Mouse (Mus musculus) lung, embryonic 15.5 days (tissue): ENCODE measurements around the gene 1700030J22Rik. TPM values are rescaled to one million over a fixed set of nuclear protein-coding genes. Genes with fewer than 3 reads are reported as not detected.
A peak's percentile ranks its signal among the peaks of the same experiment; 100 is the strongest.

Experiments used
- ATAC-seq: fragments of 200-750 bp; cut with Nextera tagmentation; 2 replicates; pipeline ENCODE4 v1.8.0; 2017; ENCODE audit warnings: moderate number of reproducible peaks, borderline replicate concordance; ENCODE audit not compliant: low FRiP score, low TSS enrichment; ENCODE audit errors: extremely low read depth
- H3K27ac ChIP-seq: fragments of 300-500 bp; sonication (generic); 2 replicates; pipeline ENCODE4 v1.5.1; 2015; ENCODE audit warnings: moderate library complexity, mild to moderate bottlenecking, inconsistent platforms
- H3K27me3 ChIP-seq: fragments of 300-500 bp; sonication (generic); 2 replicates; pipeline ENCODE4 v1.6.1; 2015; ENCODE audit warnings: inconsistent platforms
- H3K36me3 ChIP-seq: fragments of 300-500 bp; sonication (generic); 2 replicates; pipeline ENCODE4 v1.6.1; 2015; ENCODE audit warnings: inconsistent platforms
- H3K4me1 ChIP-seq: fragments of 300-500 bp; sonication (generic); 2 replicates; pipeline ENCODE4 v1.6.1; 2015; ENCODE audit warnings: inconsistent platforms
- H3K4me2 ChIP-seq: fragments of 300-500 bp; sonication (generic); 2 replicates; pipeline ENCODE4 v1.6.1; 2015; ENCODE audit warnings: inconsistent platforms, mild to moderate bottlenecking, moderate library complexity
- H3K4me3 ChIP-seq: fragments of 300-500 bp; sonication (generic); 2 replicates; pipeline ENCODE4 v1.5.1; 2015; ENCODE audit warnings: mild to moderate bottlenecking, inconsistent platforms
- H3K9ac ChIP-seq: fragments of 300-500 bp; sonication (generic); 2 replicates; pipeline ENCODE4 v1.6.1; 2015; ENCODE audit warnings: inconsistent platforms
- H3K9me3 ChIP-seq: fragments of 300-500 bp; sonication (generic); 2 replicates; pipeline ENCODE4 v1.6.1; 2016; ENCODE audit warnings: inconsistent platforms
- WGBS: fragments of 180-500 bp; shearing (Covaris S2); methylation state at CpG from one replicate; pipeline ENCODE4 v1.1.7; 2015; 5-methylcytosine and 5-hydroxymethylcytosine counted together
- polyA plus RNA-seq: library from polyadenylated mRNA; unstranded; fragments of >200 nt; fragmentation: Nextera tagmentation; extraction: Ambion mirVana; gene quantifications from 2 replicates; pipeline ENCODE4 v1.2.1, GENCODE M21; 2015

Gene 1700030J22Rik
- polyA plus RNA-seq, 1 experiment from 2014 or later = 2.8 TPM

GRCm38 (mm10) chr8:116992176-116992971, 13.6 kb upstream of the 1700030J22Rik start:
- Histone ChIP-seq H3K36me3 (no peaks in the 10 kb centered on the region; the same call in 1 of the 2 replicates), H3K9me3 (no peaks in the 10 kb centered on the region), H3K27ac (peak overlapping the region; percentile 42; the same call in 1 of the 2 replicates), H3K4me3 (peak overlapping the region; percentile 72), H3K4me2 (peak overlapping the region; percentile 92), H3K27me3 (no peaks in the 10 kb centered on the region), H3K4me1 (peaks cover 13% of the 10 kb centered on the region), H3K9ac (peak overlapping the region; percentile 60)
- no peak for ATAC-seq
- 8% methylated on average over 23 of the region's 23 CpGs for WGBS

- 84% methylated on average over 8 of the region's 8 CpGs for WGBS
- ATAC-seq = no peak
- Histone ChIP-seq H3K36me3 (peaks cover 7% of the 10 kb centered on the region), H3K27ac (no peak overlapping the region), H3K4me3 (no peak overlapping the region), H3K4me1 (peaks cover 13% of the 10 kb centered on the region), H3K9ac (no peak overlapping the region), H3K4me2 (peak overlapping the region; percentile 92; the same call in 1 of the 2 replicates), H3K9me3 (no peaks in the 10 kb centered on the region), H3K27me3 (no peaks in the 10 kb centered on the region)
Observed at GRCm38 (mm10) chr8:116991241-116991640, 12.5 kb upstream of the 1700030J22Rik start.

- Histone ChIP-seq H3K4me2 (no peak overlapping the region), H3K36me3 (peaks cover 12% of the 10 kb centered on the region), H3K27ac (no peak overlapping the region), H3K9ac (no peak overlapping the region), H3K9me3 (no peaks in the 10 kb centered on the region), H3K4me1 (peaks cover 13% of the 10 kb centered on the region), H3K27me3 (no peaks in the 10 kb centered on the region), H3K4me3 (no peak overlapping the region)
- no peak for ATAC-seq
- WGBS = 94% methylated on average over 3 of the region's 3 CpGs
Observed at GRCm38 (mm10) chr8:116989842-116990241, 11.1 kb upstream of the 1700030J22Rik start.

GRCm38 (mm10) chr8:116980117-116980516, 1.4 kb upstream of the 1700030J22Rik start:
- 17% methylated on average over 4 of the region's 4 CpGs for WGBS
- H3K27ac ChIP-seq = no peak overlapping the region
- ATAC-seq = no peak
- H3K9ac ChIP-seq = no peak overlapping the region
- peaks cover 14% of the 10 kb centered on the region for H3K4me1 ChIP-seq
- no peak overlapping the region for H3K4me3 ChIP-seq
- H3K27me3 ChIP-seq = no peaks in the 10 kb centered on the region
- no peaks in the 10 kb centered on the region for H3K9me3 ChIP-seq
- H3K4me2 ChIP-seq = no peak overlapping the region
- H3K36me3 ChIP-seq = peaks cover 26% of the 10 kb centered on the region

- Histone ChIP-seq H3K4me3 (peak overlapping the region; percentile 96), H3K27ac (peak overlapping the region; percentile 69; the same call in 1 of the 2 replicates), H3K9ac (peak overlapping the region; percentile 51), H3K4me2 (peak overlapping the region; percentile 86), H3K4me1 (peaks cover 14% of the 10 kb centered on the region), H3K36me3 (0 out of 2 replicates have a peak, but pooled peaks cover 11% of the 10 kb centered on the region), H3K9me3 (no peaks in the 10 kb centered on the region), H3K27me3 (no peaks in the 10 kb centered on the region)
- ATAC-seq = no peak
- 21% methylated on average over 8 of the region's 8 CpGs for WGBS
Observed at GRCm38 (mm10) chr8:116978052-116978451, 707 bp downstream of the 1700030J22Rik start.

- Histone ChIP-seq H3K27me3 (no peaks in the 10 kb centered on the region), H3K36me3 (no peaks in the 10 kb centered on the region), H3K27ac (no peak overlapping the region), H3K4me2 (no peak overlapping the region), H3K9me3 (no peaks in the 10 kb centered on the region), H3K9ac (no peak overlapping the region), H3K4me1 (peaks cover 14% of the 10 kb centered on the region), H3K4me3 (no peak overlapping the region)
- ATAC-seq = no peak
- WGBS = 49% methylated on average over 5 of the region's 5 CpGs
Observed at GRCm38 (mm10) chr8:116975606-116976005, 3.2 kb downstream of the 1700030J22Rik start.

- no peaks in the 10 kb centered on the region for H3K27me3 ChIP-seq
- H3K36me3 ChIP-seq = no peaks in the 10 kb centered on the region
- no peak overlapping the region for H3K4me2 ChIP-seq
- no peak overlapping the region for H3K27ac ChIP-seq
- no peak for ATAC-seq
- WGBS = 29% methylated on average over 5 of the region's 5 CpGs
- H3K9me3 ChIP-seq = no peaks in the 10 kb centered on the region
- peaks cover 14% of the 10 kb centered on the region for H3K4me1 ChIP-seq
- no peak overlapping the region for H3K9ac ChIP-seq
- no peak overlapping the region for H3K4me3 ChIP-seq
Observed at GRCm38 (mm10) chr8:116975066-116975465, 3.7 kb downstream of the 1700030J22Rik start.

- no peak for ATAC-seq
- Histone ChIP-seq H3K4me2 (no peak overlapping the region), H3K27ac (no peak overlapping the region), H3K4me1 (no peaks in the 10 kb centered on the region), H3K9me3 (no peaks in the 10 kb centered on the region), H3K27me3 (no peaks in the 10 kb centered on the region), H3K4me3 (no peak overlapping the region), H3K36me3 (no peaks in the 10 kb centered on the region), H3K9ac (no peak overlapping the region)
- 82% methylated on average over 6 of the region's 6 CpGs for WGBS
Observed at GRCm38 (mm10) chr8:116969531-116969930, 9.2 kb downstream of the 1700030J22Rik start.

GRCm38 (mm10) chr8:116954415-116954814, 24.3 kb downstream of the 1700030J22Rik start:
- no peak overlapping the region for H3K9ac ChIP-seq
- no peaks in the 10 kb centered on the region for H3K9me3 ChIP-seq
- 86% methylated on average over 9 of the region's 9 CpGs for WGBS
- no peak for ATAC-seq
- peaks cover 51% of the 10 kb centered on the region for H3K36me3 ChIP-seq
- peaks cover 17% of the 10 kb centered on the region for H3K4me1 ChIP-seq
- H3K27ac ChIP-seq = no peak overlapping the region
- no peaks in the 10 kb centered on the region for H3K27me3 ChIP-seq
- no peak overlapping the region for H3K4me2 ChIP-seq
- H3K4me3 ChIP-seq = no peak overlapping the region

- Histone ChIP-seq H3K4me3 (no peak overlapping the region), H3K36me3 (peaks cover 38% of the 10 kb centered on the region), H3K4me1 (peaks cover 22% of the 10 kb centered on the region), H3K9me3 (no peaks in the 10 kb centered on the region), H3K27ac (peak overlapping the region; percentile 83), H3K4me2 (no peak overlapping the region), H3K27me3 (no peaks in the 10 kb centered on the region), H3K9ac (no peak overlapping the region)
- ATAC-seq = no peak
- WGBS = 72% methylated on average over 8 of the region's 8 CpGs
Observed at GRCm38 (mm10) chr8:116952428-116952827, 26.3 kb downstream of the 1700030J22Rik start.

GRCm38 (mm10) chr8:116951778-116952177, 27.0 kb downstream of the 1700030J22Rik start:
- ATAC-seq = 0 out of 2 replicates have a peak, but pooled peaks have one; percentile 15
- 72% methylated on average over 2 of the region's 2 CpGs for WGBS

GRCm38 (mm10) chr8:116951369-116951768, 27.4 kb downstream of the 1700030J22Rik start:
- Histone ChIP-seq H3K4me3 (no peak overlapping the region), H3K4me1 (peaks cover 25% of the 10 kb centered on the region), H3K9ac (no peak overlapping the region), H3K36me3 (peaks cover 27% of the 10 kb centered on the region), H3K27me3 (no peaks in the 10 kb centered on the region), H3K9me3 (no peaks in the 10 kb centered on the region), H3K4me2 (no peak overlapping the region), H3K27ac (peak overlapping the region; percentile 83)
- peak; percentile 79 for ATAC-seq
- 29% methylated on average over 5 of the region's 5 CpGs for WGBS

More at GRCm38 (mm10) chr8:116951778-116952177, 27.0 kb downstream of the 1700030J22Rik start:
- Histone ChIP-seq H3K9me3 (no peaks in the 10 kb centered on the region), H3K27ac (peak overlapping the region; percentile 83), H3K4me2 (no peak overlapping the region), H3K4me1 (peaks cover 25% of the 10 kb centered on the region), H3K27me3 (no peaks in the 10 kb centered on the region), H3K9ac (no peak overlapping the region), H3K4me3 (no peak overlapping the region), H3K36me3 (peaks cover 31% of the 10 kb centered on the region)
